Mouse (Mus musculus) cortical plate, adult 2 months (tissue): Measurements from ENCODE around the gene Tmem74b.

ENCODE experiments used
- CTCF ChIP-seq: fragments of 200-500 bp; IDR thresholded peaks from 2 replicates; pipeline ENCODE4 v1.5.1; 2011; ENCODE audit warnings: mild to moderate bottlenecking, control low read depth, low read length; ENCODE audit not compliant: insufficient read depth; ENCODE audit errors: extremely low read depth
- POLR2A ChIP-seq: fragments of 200-500 bp; IDR thresholded peaks from 2 replicates; pipeline ENCODE4 v1.6.1; 2011; ENCODE audit warnings: mild to moderate bottlenecking, low read length, control low read depth; ENCODE audit not compliant: insufficient read depth; ENCODE audit errors: extremely low read depth

DNA sequence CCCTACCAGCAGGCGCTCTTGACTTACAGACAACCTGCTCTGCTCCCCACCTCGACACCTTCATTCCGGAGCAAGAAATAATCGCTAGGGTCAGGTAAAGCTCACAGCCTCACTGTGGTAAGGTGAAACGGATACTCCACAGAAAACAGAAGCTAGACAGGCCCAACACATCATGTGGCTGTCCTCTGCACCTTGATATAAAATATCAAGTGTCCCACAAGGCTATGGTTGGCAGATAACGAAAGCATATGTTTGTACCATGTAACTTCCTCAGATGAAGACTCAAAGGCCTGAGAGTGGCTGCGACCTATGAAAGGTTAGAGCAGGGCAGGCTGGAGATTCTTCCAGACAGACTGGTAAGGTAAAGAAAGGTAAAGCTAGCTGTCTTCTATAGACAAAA is 37.7 kb downstream of the Tmem74b start:
- TF ChIP-seq POLR2A (no peak), CTCF (no peak)
